Mouse (Mus musculus) embryo, embryonic 9.5 days (tissue): ENCODE data around the gene Hoxb4.

ENCODE experiments used
- DNase-seq: peaks from one replicate; pipeline ENCODE4 v3.0.0-alpha.2; 2017; ENCODE audit errors: extremely low spot score

Hoxb4 gene

GRCm38 (mm10) chr11:96298895-96299667 is 19.0 kb upstream of the Hoxb4 start:
- no peak for DNase-seq

- DNase-seq, result no peak
Observed at GRCm38 (mm10) chr11:96299781-96300180, 18.3 kb upstream of the Hoxb4 start.

- no peak for DNase-seq
Observed at GRCm38 (mm10) chr11:96300354-96301063, 17.6 kb upstream of the Hoxb4 start.

- DNase-seq, result no peak
Observed at GRCm38 (mm10) chr11:96301064-96301431, 17.0 kb upstream of the Hoxb4 start.

GRCm38 (mm10) chr11:96301837-96302236 is 16.2 kb upstream of the Hoxb4 start:
- no peak for DNase-seq

- no peak for DNase-seq
Observed at GRCm38 (mm10) chr11:96302381-96303150, 15.5 kb upstream of the Hoxb4 start.

GRCm38 (mm10) chr11:96303151-96304099 is 14.6 kb upstream of the Hoxb4 start, which contains the start of gene Hoxb5:
Gene Hoxb5 (plus strand): TSS chr11:96303336.
- DNase-seq, result peak; percentile 93

GRCm38 (mm10) chr11:96304381-96305195 is 13.5 kb upstream of the Hoxb4 start:
- no peak for DNase-seq

GRCm38 (mm10) chr11:96305505-96306182 is 12.4 kb upstream of the Hoxb4 start:
- no peak for DNase-seq

GRCm38 (mm10) chr11:96306183-96306907 is 11.7 kb upstream of the Hoxb4 start:
- no peak for DNase-seq

- DNase-seq, result no peak
Observed at GRCm38 (mm10) chr11:96306908-96307269, 11.2 kb upstream of the Hoxb4 start.

GRCm38 (mm10) chr11:96308763-96309162 is 9.3 kb upstream of the Hoxb4 start:
- DNase-seq, result no peak

- no peak for DNase-seq
Observed at GRCm38 (mm10) chr11:96309288-96309687, 8.8 kb upstream of the Hoxb4 start.

- no peak for DNase-seq
Observed at GRCm38 (mm10) chr11:96310183-96310938, 7.7 kb upstream of the Hoxb4 start.

- no peak for DNase-seq
Observed at GRCm38 (mm10) chr11:96311097-96311496, 7.0 kb upstream of the Hoxb4 start.

GRCm38 (mm10) chr11:96311520-96312417 is 6.3 kb upstream of the Hoxb4 start:
- peak; percentile 83 for DNase-seq

GRCm38 (mm10) chr11:96313134-96313533 is 4.9 kb upstream of the Hoxb4 start:
- DNase-seq, result no peak
